Mouse (Mus musculus) right cerebral cortex, postnatal 10 days (tissue): Measurements from ENCODE around the gene Spats2l.

Source experiments
- DNase-seq, 2 experiments: peaks; one replicate each; pipeline ENCODE4 v3.0.0; 2021; ENCODE audit warnings: low spot score in 2 of 2

Spats2l gene

DNA sequence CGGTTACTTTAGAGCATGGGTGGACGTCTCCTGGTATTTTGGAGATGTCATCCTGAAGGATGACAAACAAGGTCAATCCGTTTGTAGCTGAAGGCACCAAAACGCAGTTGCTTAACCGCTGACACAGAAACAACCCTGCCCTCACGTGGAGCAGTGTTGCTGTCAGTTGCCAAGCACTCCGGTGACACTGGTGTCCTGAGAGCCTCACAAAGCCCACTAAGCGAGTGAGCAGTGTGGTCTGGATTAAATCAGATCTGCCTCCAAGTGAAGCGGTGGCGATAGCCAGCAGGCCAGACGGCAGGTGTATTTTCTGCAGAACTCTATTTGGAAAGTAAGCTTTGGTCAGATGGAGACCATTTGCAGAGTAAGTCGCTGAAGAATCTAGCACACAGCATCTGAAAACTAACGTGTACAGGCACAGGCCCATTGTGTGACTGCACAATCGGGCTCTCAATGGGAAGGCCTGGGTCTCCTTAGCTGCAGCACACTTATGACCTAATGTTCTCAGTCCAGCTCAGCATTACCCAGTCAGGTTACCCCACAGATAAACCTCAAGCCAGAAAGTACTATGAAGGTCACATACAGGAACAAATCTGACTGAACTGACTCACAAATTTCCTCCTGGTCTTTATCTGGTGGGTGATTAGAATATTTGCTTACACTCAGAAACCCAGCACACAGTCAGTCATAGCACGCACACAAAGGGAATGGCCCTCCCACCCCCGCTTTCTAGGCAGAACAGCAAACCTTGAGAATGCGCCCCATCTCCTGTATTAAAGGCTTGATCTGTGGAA, 51.2 kb downstream of the Spats2l start:
- no peak for DNase-seq

DNA sequence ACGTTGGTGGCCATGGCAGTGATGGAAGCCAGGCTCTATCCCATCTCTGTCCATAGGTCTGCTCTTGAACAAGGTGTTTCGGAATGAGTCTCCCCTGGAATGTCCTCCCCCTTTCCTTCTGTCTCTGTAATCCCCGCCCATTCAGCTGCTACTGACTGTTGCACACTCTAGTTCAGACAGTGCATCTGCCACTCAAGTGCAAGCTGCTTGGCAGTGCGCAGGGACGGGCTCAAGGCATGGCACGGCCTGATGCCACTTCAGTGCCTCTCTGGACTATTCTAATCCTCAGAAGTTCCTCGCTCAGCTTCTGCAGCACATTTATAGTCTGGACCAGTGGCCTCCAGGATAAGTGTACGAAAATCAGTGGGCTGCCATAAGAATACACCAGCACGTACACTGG, 52.3 kb downstream of the Spats2l start:
- DNase-seq: no peak

DNA sequence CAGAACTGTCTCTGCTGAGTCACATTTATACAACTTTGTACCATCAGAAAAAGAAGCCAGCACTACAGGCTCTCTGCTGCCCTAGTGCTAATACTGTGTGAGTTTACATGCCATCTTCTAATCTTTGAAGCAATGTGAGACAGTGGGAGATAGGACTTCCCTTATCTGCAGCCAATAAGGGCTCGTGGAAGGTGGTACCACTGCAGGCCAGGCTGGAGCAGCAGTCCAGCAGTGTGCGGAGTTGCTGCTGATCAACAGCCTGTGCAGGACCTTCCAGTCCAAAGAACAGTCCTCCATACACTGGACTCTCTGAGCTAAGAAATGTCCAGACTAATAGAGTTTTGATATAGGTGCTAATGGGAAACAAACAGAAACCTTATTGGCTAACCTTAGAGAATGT, 59.2 kb downstream of the Spats2l start:
- DNase-seq: no peak

DNA sequence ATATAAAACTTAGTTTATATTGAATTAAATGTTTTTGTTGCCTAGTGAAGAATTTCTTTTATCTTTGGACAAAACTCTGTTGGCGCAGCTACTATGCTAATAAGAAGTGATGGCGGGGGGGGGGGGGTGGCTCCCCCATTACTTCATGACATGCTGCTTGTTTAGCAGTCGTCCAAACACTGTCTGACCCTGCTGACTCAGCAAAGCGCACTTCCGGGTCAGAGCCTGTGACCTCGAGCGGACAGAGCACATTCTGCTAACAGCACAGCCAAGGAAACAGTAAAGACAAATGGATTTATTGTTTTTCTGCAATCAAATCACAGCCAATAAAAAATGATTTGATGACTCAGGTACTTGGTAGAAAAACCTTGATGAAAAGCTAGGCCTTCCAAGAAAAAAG, 61.2 kb downstream of the Spats2l start:
- DNase-seq: no peak

DNA sequence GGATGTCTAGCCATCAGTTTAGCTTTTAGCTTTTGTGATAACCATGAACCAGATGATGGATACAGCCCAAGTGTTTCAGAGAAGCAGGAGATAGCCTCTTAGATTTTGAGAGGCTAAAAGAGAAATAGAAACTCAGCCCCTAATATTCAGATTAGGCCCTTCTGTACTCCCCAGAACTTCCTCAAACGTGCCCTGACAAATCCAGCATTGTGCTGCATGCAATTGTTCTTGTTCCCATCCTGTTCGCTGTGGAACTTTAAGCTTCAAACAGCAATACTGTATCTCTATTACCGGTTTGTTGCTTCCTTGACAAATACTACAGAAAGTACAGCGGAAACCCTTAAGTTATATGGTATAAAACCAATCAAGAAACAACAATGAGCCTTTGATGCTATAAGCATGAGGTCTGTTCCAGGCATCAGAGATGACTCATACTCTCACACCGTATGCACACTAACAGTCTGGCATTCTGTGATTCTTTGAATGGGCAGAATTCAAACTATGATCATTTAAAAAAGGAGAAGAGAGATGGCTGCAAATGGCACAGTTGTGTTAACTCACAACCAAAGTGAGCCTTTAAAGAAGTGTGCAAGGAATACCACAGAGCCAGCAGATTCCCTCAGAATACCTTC, 62.8 kb downstream of the Spats2l start:
- DNase-seq: no peak

DNA sequence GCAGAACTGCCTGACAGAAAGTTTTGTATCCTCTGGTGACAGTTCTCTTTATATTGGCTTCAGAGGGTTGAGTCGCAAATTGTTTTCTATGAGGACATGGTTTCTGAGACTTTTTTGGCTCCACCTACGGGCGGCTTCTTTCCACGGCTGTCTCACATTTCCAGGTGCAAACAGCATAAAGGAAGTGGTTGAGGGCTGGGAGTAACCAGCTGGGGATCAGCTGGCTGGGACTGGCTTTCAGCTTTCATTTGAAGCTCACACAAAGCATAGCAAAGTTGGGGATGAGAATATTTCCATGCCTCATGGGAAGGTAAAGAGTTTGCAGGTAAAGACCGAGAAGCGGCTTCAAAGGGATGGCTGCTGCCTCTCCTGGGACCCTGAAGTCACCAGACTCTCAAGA, 65.9 kb downstream of the Spats2l start:
- no peak for DNase-seq

DNA sequence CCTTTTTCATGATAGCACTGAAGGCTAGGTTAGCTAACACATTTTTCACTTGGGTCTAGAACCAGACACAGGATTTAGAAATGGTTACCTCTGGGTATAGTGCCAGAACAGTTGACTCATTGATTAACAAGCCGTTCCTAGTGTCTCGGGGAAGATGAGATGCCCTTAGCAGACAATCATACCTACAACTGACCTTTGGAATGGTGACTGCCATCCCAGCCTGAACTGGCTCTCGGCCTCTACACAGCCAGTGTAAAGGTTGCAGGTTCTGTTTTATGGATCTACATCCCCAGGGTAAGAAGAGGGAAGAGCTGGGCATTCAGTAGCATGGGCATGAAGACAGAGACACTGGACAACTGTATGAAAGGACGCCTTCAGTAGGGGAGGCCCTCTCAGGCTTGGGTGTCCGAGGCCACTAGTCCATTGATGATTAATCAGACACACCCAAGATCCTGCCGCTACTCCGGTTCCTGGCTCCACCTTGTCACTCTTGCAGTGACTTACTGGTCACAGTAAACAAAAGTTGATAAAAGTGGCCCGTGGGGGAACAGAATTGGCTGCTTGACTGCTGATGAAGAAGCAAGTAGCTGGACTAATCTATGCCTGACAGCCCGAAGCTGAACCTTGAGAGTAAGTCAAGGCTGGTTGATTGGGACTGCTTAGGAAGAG, 71.2 kb downstream of the Spats2l start:
- no peak for DNase-seq

DNA sequence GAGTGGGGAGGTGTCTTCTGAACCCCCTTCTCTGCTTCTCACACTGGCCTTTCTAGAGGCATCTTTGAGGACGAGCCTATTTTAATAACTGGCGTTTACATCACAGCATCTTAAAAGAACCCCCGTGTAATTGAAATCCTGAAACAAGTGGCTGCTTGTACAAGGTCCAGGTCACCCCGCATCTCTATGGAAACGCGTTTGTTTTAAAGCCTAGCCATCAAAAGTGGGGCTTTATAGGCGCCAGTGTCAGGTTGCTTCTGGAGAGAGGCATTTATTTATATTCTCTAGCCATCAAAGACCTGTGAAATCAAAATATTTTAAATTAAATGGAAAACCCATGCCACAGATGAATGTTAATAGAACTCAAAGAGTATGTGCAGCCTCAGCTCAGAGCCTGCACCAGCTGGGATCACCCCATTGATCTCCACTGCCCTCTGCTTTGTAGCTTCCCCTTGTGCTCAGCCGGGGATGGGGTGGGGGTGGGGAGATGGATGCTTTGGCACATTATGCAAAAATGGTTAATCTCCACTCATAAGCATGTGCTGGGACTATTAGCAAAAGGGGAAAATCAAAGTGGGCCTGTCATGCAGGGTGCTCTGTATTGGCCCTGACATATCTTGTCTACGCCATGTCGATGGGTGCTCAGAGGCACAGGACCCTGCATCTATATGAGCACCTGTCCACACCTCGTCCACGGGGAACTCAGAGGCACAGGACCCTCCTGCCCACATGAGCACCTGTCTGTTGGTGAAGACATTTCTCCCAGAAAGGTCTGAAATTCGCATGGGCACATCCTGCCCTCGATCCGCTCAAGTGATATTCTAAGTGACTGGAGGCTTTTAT, 73.1 kb downstream of the Spats2l start:
- DNase-seq: no peak

DNA sequence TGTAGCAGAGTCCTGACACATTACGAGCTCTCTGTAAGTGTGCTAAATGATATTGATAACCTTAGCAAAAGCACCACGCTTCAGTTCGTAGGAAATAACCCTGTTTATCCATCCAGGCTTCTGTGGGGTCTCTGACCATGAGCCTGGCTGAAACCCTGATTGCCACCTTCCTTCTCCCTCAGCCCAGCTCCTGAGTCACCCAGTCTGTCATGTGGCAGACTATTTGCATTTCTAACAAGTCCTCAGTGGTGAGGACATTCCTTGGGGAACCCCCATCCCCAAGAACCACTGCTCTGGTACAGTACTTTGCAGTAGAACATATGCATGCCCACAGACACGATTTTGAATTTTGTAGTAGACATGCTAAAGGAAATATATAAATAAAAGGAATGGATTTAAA, 75.1 kb downstream of the Spats2l start:
- no peak for DNase-seq

DNA sequence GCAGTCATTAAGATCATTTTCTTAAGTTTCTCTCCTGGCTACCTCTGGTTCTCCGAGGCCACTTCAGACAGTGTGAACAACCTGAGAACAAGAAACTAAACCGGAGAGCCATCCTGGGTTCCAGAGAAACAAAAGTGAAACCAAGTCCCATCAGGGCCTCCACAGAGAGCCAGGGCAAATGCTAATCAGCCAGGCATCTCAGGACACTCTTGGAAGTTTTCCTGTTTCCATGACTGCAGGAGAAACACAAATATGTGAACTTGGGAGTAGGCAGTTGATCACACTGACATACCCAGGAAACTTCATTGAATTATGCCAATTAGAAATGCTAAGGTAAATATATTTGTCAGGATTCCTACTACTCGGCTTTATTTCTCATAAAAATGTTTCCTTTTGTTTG, 76.0 kb downstream of the Spats2l start:
- no peak for DNase-seq

DNA sequence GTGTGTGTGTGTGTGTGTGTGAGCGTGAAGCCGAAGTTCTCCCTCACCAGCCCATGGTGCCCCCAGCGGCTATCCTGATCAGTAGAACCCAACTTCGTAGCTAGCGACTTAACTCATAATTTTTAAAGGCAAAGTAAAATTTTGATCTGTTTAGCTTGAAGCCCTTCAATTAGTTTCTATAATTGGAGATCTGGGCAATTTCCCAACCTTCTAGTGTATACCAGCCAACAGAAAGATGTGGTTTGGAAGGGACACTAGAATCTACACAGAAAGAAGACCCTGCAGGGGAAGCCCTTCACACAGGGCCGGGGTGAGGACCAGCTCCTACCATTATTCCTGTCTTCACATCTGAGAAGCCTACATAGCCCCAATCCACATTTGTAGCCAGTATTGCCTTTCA, 77.9 kb downstream of the Spats2l start:
- DNase-seq: no peak

DNA sequence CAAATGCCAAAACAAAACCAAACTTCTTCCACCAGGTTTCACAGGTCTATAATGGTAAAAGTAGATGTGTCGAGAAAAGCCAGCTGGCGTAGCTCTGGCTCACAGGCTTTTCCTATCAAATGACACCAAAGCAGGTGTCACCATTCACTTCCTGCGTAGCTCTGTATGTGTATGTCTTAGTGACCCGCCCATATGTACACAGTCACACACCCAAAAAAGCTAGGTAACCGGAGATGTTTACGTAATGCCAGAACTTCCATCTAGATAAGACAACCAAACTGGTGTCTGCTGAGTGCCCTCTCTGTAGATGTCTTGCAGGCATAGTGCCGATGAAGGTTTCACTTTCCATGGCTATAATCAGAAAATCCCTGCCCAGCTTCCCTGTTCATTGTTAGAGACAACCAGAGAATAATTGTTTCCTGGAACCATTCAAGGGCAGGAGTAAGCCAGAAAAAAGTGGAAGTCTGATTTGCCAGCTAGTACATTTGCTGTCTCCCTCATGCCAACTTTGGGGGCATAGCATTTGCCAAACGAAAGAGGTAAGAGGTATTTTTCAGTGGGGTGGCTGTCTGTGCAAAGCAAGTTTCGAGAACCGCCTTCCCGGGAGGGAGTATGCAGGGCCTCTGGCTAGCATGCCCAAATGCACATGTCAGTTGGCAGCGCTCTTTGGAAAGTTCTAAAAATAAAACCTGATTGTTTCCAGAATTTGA, 78.8 kb downstream of the Spats2l start:
- no peak for DNase-seq

DNA sequence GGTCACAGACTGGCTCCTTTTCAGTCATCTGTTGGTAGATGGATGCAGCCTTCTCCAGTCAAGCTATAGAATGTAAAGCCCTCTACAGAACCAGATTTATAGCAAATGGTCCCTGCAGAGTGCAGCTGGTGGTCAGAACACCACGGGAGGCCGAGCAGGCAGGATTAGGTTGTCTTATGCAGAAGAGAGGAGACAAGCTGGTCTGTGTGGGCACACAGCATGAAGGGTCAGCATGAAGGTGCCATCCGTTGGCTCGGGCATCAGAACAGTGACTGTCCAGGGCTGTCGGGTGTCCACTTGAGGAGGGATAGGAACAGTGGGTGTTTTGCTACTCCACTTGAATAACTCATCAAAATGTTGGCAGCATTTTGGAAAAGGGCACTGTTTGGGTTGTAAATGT, 83.8 kb downstream of the Spats2l start:
- DNase-seq: no peak

DNA sequence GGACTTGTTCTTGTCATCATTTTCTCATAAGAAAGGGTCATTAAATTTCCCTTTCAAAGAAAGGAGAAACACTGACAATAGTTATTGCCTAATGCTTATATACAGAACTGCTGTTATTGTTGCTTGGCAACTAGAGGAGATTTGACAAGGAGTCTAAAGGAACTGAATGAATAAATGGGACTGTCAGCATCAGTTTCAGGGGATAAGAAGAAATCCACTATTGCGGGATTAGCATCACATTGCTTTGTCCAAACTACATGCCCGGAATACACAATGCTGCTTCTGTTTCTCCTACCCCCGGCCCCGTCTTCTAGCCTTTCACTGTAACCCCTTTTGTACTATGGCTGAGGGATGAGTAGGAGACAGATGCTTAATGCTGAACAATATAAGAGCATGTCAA, 88.1 kb downstream of the Spats2l start:
- DNase-seq: no peak

DNA sequence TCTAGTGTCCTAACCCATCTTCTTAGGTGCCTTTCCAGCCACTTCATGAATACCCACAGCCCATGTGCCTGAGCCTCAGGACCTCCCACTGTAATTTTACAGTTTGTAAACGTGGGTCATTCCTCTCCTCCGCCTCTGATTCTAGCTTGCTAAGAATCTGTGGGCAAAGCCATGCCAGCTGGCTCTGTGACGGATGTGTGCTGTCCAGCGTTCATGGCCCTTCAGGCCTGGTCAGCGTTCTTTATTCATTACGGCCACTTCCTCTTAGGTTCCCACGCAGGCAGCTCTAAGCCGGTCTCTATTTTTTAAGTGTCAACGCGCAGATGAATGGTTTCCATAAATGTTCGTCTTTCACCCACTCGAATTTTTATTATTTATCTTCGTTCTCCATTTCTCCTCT, 94.7 kb downstream of the Spats2l start:
- no peak for DNase-seq

DNA sequence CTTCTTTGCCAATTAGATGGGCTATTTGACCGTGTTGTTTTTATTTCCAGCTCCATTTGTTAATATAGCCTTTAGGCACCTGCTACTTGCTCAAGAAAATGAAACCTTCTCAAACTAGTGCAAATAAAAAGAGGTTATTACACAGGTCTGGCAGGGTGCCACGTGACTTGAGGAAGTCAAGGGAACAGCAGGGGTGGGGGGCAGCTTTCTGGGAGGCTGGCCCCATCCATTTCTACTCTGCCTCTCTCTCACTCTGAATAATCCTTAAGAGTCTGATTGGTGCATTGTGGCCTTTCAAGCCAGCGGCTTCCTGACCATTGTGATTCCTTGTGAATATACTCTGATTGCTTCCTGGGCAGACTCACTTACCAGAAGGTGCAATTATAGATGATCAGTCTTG, 98.0 kb downstream of the Spats2l start:
- DNase-seq: no peak

DNA sequence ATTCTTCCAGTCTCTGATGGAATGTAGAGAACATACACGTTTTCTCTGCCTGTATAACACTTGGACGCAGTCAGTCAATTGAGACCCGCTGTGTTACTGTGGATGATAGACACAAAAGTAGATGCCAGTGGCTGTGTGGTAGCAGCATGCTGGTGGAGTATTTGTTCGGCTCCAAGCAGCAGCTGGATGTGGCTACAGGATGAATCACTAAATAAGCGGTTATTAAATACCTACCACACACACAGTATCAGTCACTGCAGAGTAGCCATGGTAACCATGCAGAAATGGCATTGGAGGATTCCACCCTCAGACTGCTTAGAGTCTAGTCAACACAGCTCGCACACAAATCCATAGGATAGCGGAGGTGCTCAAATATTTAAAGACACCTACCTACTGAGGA, 100.0 kb downstream of the Spats2l start:
- no peak for DNase-seq

DNA sequence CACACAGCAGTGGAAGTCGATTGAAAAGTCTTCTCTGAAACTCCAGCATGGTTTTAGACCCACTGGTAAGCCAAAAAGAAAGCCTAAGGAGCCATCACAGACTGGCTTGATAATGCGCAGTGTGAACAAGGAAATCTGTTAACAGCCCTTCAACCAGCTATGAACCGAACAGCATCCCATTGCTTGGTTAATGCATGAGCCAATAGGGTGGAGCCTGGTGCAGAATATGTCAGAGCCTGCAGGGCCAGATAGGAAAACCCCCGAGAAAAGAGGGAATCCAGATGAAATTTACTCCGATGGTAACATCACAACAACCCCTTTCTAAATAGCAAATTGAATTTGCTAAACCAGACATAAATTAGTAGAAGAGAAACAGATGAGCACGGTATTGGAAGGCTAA, 101.1 kb downstream of the Spats2l start:
- no peak for DNase-seq

DNA sequence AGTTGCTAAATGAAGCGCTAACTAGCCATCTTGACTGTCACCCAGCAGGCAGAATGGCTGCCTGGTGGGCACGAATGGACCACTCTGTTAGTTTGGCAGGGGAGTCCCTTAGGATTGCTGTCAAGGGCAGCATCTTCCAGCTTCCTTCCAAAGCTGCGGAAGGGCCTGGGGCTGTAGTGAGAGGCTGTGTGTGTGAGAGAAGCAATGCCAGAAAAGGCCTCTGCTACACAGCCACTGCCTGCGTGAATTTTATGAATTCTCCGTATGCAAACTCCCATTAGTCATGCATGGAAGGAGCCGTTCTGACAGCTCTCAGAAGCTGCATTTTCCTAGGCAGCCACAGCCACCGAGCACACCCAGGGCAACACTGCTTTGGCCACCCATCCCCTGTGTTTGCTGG, 101.5 kb downstream of the Spats2l start:
- peak in 1 of 2 experiments; percentile 42 for DNase-seq

DNA sequence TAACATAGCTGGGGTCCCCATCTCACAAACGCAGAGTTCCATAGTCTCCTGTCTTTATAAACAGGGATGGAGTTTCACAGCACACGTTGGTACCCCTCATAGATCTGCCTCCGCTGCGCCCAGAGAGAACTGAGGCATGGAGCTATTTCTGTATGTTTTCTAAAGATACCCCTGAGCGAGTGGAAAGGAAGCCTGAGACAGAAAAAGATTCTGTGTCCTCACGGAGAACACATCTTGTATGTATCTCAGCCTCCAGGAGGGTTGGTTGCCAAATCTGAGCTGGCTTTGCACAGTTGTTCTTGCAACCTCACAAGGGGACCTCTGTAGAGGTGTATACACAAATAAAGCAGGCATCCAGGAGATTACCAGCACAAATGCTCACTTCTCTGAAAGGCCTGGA, 105.0 kb downstream of the Spats2l start:
- DNase-seq: peak; percentile 44 to 61

DNA sequence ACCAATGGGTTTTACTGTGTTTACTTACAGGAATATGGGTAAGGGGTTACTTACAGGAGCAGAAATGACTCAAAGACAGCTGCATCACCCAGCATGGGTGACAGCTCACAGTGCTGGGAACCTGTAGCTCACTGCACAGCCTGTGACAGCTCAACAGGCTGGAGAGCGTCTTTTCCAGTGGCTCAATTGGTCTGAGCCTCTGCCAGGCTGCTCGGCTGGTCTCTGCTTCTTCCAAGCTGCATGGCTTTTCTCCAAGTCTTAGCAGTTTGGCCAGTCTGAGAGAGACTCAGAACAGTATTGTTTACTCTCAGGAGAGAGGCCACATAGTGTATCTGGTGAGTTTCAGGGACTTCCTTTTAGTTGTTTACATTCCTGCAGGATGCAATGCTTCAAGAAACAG, 110.9 kb downstream of the Spats2l start:
- DNase-seq: peak; percentile 48 to 53

DNA sequence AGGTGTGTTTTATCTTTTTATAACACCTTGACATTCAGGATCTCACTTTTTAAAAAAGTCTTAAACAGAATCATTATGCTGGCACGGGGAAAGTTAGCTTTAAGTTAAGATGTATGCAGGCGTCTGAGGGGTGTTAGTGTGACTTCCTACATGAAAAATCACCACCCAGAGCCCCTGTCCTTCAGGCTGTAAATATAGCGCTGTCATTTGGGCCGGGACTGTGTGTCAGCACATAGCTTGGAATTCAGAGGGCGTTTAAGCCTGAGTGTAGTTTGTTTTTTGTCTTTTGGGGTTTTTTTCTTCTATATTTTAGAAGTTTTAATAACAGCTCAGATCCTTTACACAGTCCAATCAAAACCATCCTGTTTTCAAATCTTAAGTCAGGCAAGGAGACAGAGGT, 115.8 kb downstream of the Spats2l start:
- DNase-seq: no peak
